Mouse (Mus musculus): ENCODE data around the gene Jagn1.
A peak's percentile ranks its signal among the peaks of the same experiment; 100 is the strongest.

The Jagn1 gene

GRCm38 (mm10) chr6:113442442-113443090 lies at the start of gene Jagn1:
TSS of gene Jagn1 (plus strand) at chr6:113442569.
- peak; percentile 97 for DNase-seq

- no peak for DNase-seq
Observed at GRCm38 (mm10) chr6:113393951-113394350, 48.4 kb upstream of the Jagn1 start.

- DNase-seq: no peak
Observed at GRCm38 (mm10) chr6:113394811-113395210, 47.6 kb upstream of the Jagn1 start.

GRCm38 (mm10) chr6:113395501-113395900 lies 46.9 kb upstream of the Jagn1 start:
- DNase-seq: no peak

GRCm38 (mm10) chr6:113396270-113397030 lies 45.9 kb upstream of the Jagn1 start:
- no peak for DNase-seq

- no peak for DNase-seq
Observed at GRCm38 (mm10) chr6:113402094-113402493, 40.3 kb upstream of the Jagn1 start.

GRCm38 (mm10) chr6:113404649-113405448 lies 37.5 kb upstream of the Jagn1 start:
- peak; percentile 27 for DNase-seq

- DNase-seq: no peak
Observed at GRCm38 (mm10) chr6:113405483-113405882, 36.9 kb upstream of the Jagn1 start.

- DNase-seq: peak; percentile 22
Observed at GRCm38 (mm10) chr6:113406683-113407082, 35.7 kb upstream of the Jagn1 start.

GRCm38 (mm10) chr6:113410001-113410400 lies 32.4 kb upstream of the Jagn1 start:
- no peak for DNase-seq

- no peak for DNase-seq
Observed at GRCm38 (mm10) chr6:113416416-113416815, 26.0 kb upstream of the Jagn1 start.

- no peak for DNase-seq
Observed at GRCm38 (mm10) chr6:113418441-113419198, 23.7 kb upstream of the Jagn1 start.

- DNase-seq: peak; percentile 99
Observed at GRCm38 (mm10) chr6:113419199-113419587, 23.2 kb upstream of the Jagn1 start, which contains the start of gene Rpusd3. TSS of gene Rpusd3 (minus strand) at chr6:113419340.

- no peak for DNase-seq
Observed at GRCm38 (mm10) chr6:113423000-113423399, 19.4 kb upstream of the Jagn1 start.

GRCm38 (mm10) chr6:113424187-113424586 lies 18.2 kb upstream of the Jagn1 start:
- DNase-seq: no peak

GRCm38 (mm10) chr6:113426696-113427095 lies 15.7 kb upstream of the Jagn1 start:
- no peak for DNase-seq

GRCm38 (mm10) chr6:113427397-113427796 lies 15.0 kb upstream of the Jagn1 start:
- DNase-seq: peak; percentile 74

GRCm38 (mm10) chr6:113428006-113428405 lies 14.4 kb upstream of the Jagn1 start:
- no peak for DNase-seq

GRCm38 (mm10) chr6:113429965-113430364 lies 12.4 kb upstream of the Jagn1 start:
- no peak for DNase-seq

- DNase-seq: no peak
Observed at GRCm38 (mm10) chr6:113430846-113431245, 11.5 kb upstream of the Jagn1 start.

- DNase-seq: no peak
Observed at GRCm38 (mm10) chr6:113431801-113432200, 10.6 kb upstream of the Jagn1 start.

- no peak for DNase-seq
Observed at GRCm38 (mm10) chr6:113433661-113434060, 8.7 kb upstream of the Jagn1 start.

- no peak for DNase-seq
Observed at GRCm38 (mm10) chr6:113434691-113435090, 7.7 kb upstream of the Jagn1 start.
